Mouse (Mus musculus) liver, embryonic 14.5 days (tissue): ENCODE measurements around the gene Vamp1.

Source experiments
- CTCF ChIP-seq: IDR thresholded peaks from 2 replicates; pipeline ENCODE4 v1.5.1; 2016; ENCODE audit warnings: antibody characterized with exemption, low read depth, control low read depth
- EP300 ChIP-seq: IDR thresholded peaks from 2 replicates; pipeline ENCODE4 v1.6.1; 2016; ENCODE audit warnings: antibody characterized with exemption, low read depth

- TF ChIP-seq EP300 (no peak), CTCF (no peak)
Measured at GRCm38 (mm10) chr6:125265239-125265638, 49.9 kb downstream of the Vamp1 start.
